Comparison of ENCODE assay signal across 8 mouse cellular contexts in the genomic region with DNA sequence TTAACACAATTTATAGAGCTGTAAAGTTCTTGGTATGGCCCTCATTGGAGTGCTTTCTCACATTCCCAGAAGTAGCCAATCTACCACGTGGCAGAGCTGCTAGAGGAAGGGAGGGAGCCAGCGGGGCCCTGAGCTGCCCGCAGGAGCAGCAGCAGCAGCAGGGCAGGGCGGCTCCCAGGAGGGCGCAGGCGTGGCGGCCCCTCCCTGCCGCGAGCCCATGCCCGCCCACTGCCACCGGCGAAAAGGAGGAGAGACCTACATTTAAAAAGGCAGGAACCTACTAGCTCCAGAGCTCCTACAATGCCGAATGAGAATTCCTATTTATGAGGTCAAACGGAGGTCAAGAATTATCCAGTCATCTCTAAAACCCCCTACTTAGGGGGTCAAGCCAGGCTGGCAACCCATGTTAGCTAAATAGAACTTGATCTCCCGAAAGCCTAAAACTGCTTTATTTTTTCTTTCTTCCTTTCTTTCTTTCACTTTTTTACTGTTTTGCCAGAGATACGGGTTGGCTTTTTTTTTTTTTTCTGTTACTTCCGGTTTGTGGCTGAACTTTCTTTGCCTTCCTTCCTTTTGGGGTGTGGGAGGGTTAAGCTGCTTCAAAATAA.
DNase-seq lines count a peak whose midpoint lies in the region; ATAC-seq and TF ChIP-seq lines count a peak whose summit lies in the region.

No protein-coding gene starts in this region.

- WGBS in embryonic facial prominence, embryonic 15.5 days: under 1% methylated on average over 17 of the region's 17 CpGs
- WGBS in heart, embryonic 16.5 days: 2% methylated on average over 17 of the region's 17 CpGs

- peak overlapping the region; percentile 11 for H3K4me3 ChIP-seq in C2C12 (ENCODE audit: insufficient read depth, poor library complexity, severe bottlenecking)
- H3K4me3 ChIP-seq in embryonic facial prominence, embryonic 15.5 days (replicated peaks): peak overlapping the region; percentile 34
- peak overlapping the region; percentile 49 for H3K4me3 ChIP-seq in heart, embryonic 16.5 days (ENCODE audit: low read length)
- peak overlapping the region; percentile 89 for H3K4me3 ChIP-seq in megakaryocyte, embryonic 14.5 days (replicated peaks)

- H3K4me2 ChIP-seq in embryonic facial prominence, embryonic 15.5 days (replicated peaks): peak overlapping the region; percentile 56
- H3K4me2 ChIP-seq in heart, embryonic 16.5 days (ENCODE audit: low read depth, low read length): peak overlapping the region; percentile 61

- TF ChIP-seq CTCF in C2C12 (IDR thresholded peaks at IDR 0.05; ENCODE audit: control insufficient read depth, insufficient read depth, insufficient read length): no peak

- H3K79me3 ChIP-seq in C2C12 (ENCODE audit: low read depth): no peaks in the 10 kb centered on the region

- H3K27ac ChIP-seq in embryonic facial prominence, embryonic 15.5 days (replicated peaks): peak overlapping the region; percentile 80
- H3K27ac ChIP-seq in heart, embryonic 16.5 days (ENCODE audit: low read length): peak overlapping the region; percentile 79

- no peak overlapping the region for H3ac ChIP-seq in C2C12 (ENCODE audit: control insufficient read depth, insufficient read length, low read depth)

- ATAC-seq in embryonic facial prominence, embryonic 15.5 days (ENCODE audit: insufficient number of reproducible peaks, low FRiP score, low TSS enrichment, low read depth): peak; percentile 87
- peak; percentile 87 for ATAC-seq in heart, embryonic 16.5 days (replicated peaks; ENCODE audit: extremely low read depth, insufficient read depth, low FRiP score)

- H3K79me2 ChIP-seq in C2C12 (ENCODE audit: control insufficient read depth, insufficient read depth): no peaks in the 10 kb centered on the region

- H3K9me3 ChIP-seq in embryonic facial prominence, embryonic 15.5 days (replicated peaks): no peaks in the 10 kb centered on the region
- H3K9me3 ChIP-seq in heart, embryonic 16.5 days (replicated peaks; ENCODE audit: control insufficient read depth, low read length): no peaks in the 10 kb centered on the region
- no peaks in the 10 kb centered on the region for H3K9me3 ChIP-seq in megakaryocyte, embryonic 14.5 days

- H3K4me1 ChIP-seq in embryonic facial prominence, embryonic 15.5 days: peaks cover 43% of the 10 kb centered on the region
- H3K4me1 ChIP-seq in heart, embryonic 16.5 days (ENCODE audit: control insufficient read depth, insufficient read depth, low read length): peaks cover 18% of the 10 kb centered on the region
- H3K4me1 ChIP-seq in megakaryocyte, embryonic 14.5 days: peaks cover 40% of the 10 kb centered on the region

- no peak overlapping the region for H3K9ac ChIP-seq in embryonic facial prominence, embryonic 15.5 days
- peak overlapping the region; percentile 64 for H3K9ac ChIP-seq in heart, embryonic 16.5 days (ENCODE audit: low read length)

- H3K27me3 ChIP-seq in C2C12 (ENCODE audit: control insufficient read depth, insufficient read depth, insufficient read length): no peaks in the 10 kb centered on the region
- H3K27me3 ChIP-seq in embryonic facial prominence, embryonic 15.5 days: no peaks in the 10 kb centered on the region
- no peaks in the 10 kb centered on the region for H3K27me3 ChIP-seq in heart, embryonic 16.5 days (ENCODE audit: control insufficient read depth, insufficient read depth, low read length)
- peaks cover 5% of the 10 kb centered on the region for H3K27me3 ChIP-seq in megakaryocyte, embryonic 14.5 days (replicated peaks)

- peak; percentile 85 for DNase-seq in T-cell, adult 2 months (ENCODE audit: low spot score)
- DNase-seq in kidney, postnatal 14 days: peak; percentile 90
- peak; percentile 75 to 87 for DNase-seq in spleen, postnatal 10 days (ENCODE audit: low spot score in 2 of 2)
- DNase-seq in layer of hippocampus, adult 11-12 months (ENCODE audit: low spot score): no peak

- H3K36me3 ChIP-seq in C2C12 (ENCODE audit: control insufficient read depth, insufficient read depth): no peaks in the 10 kb centered on the region
- no peaks in the 10 kb centered on the region for H3K36me3 ChIP-seq in embryonic facial prominence, embryonic 15.5 days
- no peaks in the 10 kb centered on the region for H3K36me3 ChIP-seq in heart, embryonic 16.5 days (ENCODE audit: control insufficient read depth, insufficient read depth)
- peaks cover 2% of the 10 kb centered on the region for H3K36me3 ChIP-seq in megakaryocyte, embryonic 14.5 days (replicated peaks; ENCODE audit: low read length)

TF ChIP-seq in C2C12, 6 proteins besides CTCF, POLR2A, EP300 and RAD21:
- TF ChIP-seq MYOG (IDR thresholded peaks at IDR 0.05; ENCODE audit: control insufficient read depth, extremely low read depth, insufficient read length) (no peak), USF1 (IDR thresholded peaks at IDR 0.05; ENCODE audit: low read depth) (peak; percentile 52), MYOD1 (IDR thresholded peaks at IDR 0.05; ENCODE audit: control insufficient read depth, insufficient read length, low read depth) (no peak), FOSL1 (IDR thresholded peaks at IDR 0.05; ENCODE audit: insufficient read depth, low read length, poor library complexity, severe bottlenecking) (no peak), CEBPB (IDR thresholded peaks at IDR 0.05; ENCODE audit: low read depth) (no peak), MAX (IDR thresholded peaks at IDR 0.05) (peak; percentile 74)

Comparison
In these comparisons a context has a peak if more than half of its experiments do, and no peak if none do; other contexts are left out.
1. H3K4me3 ChIP-seq: peak in every context shown above with its lines; median percentile 89 in megakaryocyte, embryonic 14.5 days; 49 in heart, embryonic 16.5 days; 34 in embryonic facial prominence, embryonic 15.5 days; 11 in C2C12.